Mouse (Mus musculus) liver, adult (tissue): ENCODE data around the gene 4921507P07Rik.

Source experiments
- GATA4 ChIP-seq: IDR thresholded peaks from 2 replicates; pipeline ENCODE4 v1.6.1; 2014; ENCODE audit warnings: mild to moderate bottlenecking, low read length; ENCODE audit not compliant: insufficient replicate concordance

4921507P07Rik gene

GRCm38 (mm10) chr6:50529194-50529593, 67.2 kb downstream of the 4921507P07Rik start:
- no peak for TF ChIP-seq GATA4

DNA sequence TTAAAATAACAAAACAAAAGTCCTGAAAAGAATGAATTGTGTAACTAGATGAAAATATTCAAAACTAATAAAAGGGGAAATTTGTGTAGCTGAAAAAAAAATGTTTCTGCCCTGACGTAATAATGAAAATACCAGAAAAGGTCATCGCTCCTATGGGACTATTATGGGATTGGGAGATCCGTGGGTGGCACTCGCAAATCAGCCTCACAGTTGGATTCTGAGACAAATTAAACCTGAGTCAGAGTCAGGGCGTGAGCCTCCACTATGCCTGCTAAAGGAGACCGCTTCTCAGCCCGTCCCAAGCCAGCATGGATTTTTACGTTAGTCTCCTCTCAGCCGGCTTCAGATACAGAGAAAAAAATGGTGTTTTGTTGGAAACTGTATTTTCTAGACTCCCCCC, 69.0 kb downstream of the 4921507P07Rik start:
- no peak for TF ChIP-seq GATA4

DNA sequence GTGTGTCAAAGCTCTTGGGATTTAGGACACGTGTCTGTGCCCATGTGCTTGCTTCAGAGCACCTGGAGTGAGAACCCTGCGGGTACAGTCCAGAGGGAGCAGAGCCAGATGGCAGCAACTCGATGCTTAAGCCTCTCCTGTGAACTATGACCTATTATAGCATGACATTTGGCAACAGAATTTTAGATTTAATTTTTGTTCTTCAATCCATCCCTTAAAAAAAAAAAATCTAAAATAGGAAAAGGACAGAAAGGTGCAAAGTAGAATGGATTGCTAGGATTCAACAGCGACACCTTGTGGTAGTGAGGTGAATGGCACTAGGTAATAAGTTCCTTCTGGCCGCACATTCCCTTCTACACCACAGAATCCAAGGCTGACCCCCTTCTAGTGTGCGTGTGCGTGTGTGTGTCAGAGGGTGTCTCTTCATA, 69.8 kb downstream of the 4921507P07Rik start:
- TF ChIP-seq GATA4: no peak

GRCm38 (mm10) chr6:50525846-50526245, 70.6 kb downstream of the 4921507P07Rik start:
- no peak for TF ChIP-seq GATA4

GRCm38 (mm10) chr6:50524261-50524896, 72.1 kb downstream of the 4921507P07Rik start:
- no peak for TF ChIP-seq GATA4
